Comparison of ENCODE assay signal across 28 mouse cellular contexts in genomic region chr1:180883731-180884130, GRCm38 (mm10). TPM values are rescaled to one million over a fixed set of nuclear protein-coding genes. Genes with fewer than 3 reads are reported as not detected.
DNase-seq lines count a peak whose midpoint lies in the region; ATAC-seq and TF ChIP-seq lines count a peak whose summit lies in the region.
"Had no signal": no experiment of that assay in that cellular context is flagged by ENCODE, and none has a peak within 500 bp of the region (broad histone marks: within the 10 kb centered on the region; RNA-seq: fewer than 3 reads in every experiment).

No protein-coding gene starts in this region.

- H3K9me3 ChIP-seq in heart, embryonic 10.5 days, result no peaks in the 10 kb centered on the region
- H3K9me3 ChIP-seq in megakaryocyte, embryonic 14.5 days, result no peaks in the 10 kb centered on the region
- H3K9me3 ChIP-seq in forebrain, embryonic 12.5 days, result no peaks in the 10 kb centered on the region
- H3K9me3 ChIP-seq: embryonic facial prominence, embryonic 12.5 days; heart, embryonic 15.5 days; hindbrain, embryonic 10.5 days; intestine, embryonic 15.5 days; limb, embryonic 12.5 days had no signal

- no peak overlapping the region for H3K4me3 ChIP-seq in heart, embryonic 10.5 days
- H3K4me3 ChIP-seq in megakaryocyte, embryonic 14.5 days (replicated peaks), result peak overlapping the region; percentile 48
- no peak overlapping the region for H3K4me3 ChIP-seq in thymus, adult 2 months (ENCODE audit: control insufficient read depth, insufficient read depth, low read length)
- no peak overlapping the region for H3K4me3 ChIP-seq in forebrain, embryonic 12.5 days (replicated peaks)
- H3K4me3 ChIP-seq: embryonic facial prominence, embryonic 12.5 days; heart, adult 2 months; heart, embryonic 15.5 days; hindbrain, embryonic 10.5 days; intestine, embryonic 15.5 days; limb, embryonic 12.5 days had no signal

- ATAC-seq in megakaryocyte, adult 5-6 weeks (ENCODE audit: poor library complexity, severe bottlenecking), result no peak
- no peak for ATAC-seq in forebrain, embryonic 12.5 days (ENCODE audit: low FRiP score)
- ATAC-seq: hindbrain, embryonic 16.5 days; intestine, embryonic 15.5 days; lung, postnatal 0 days; Patski had no signal

- TF ChIP-seq CTCF in thymus, adult 2 months (IDR thresholded peaks at IDR 0.05; ENCODE audit: borderline replicate concordance, control insufficient read depth, extremely low read depth, insufficient read depth, low read length, poor library complexity), result no peak

- H3K27me3 ChIP-seq in heart, embryonic 10.5 days (ENCODE audit: insufficient read depth, poor library complexity, severe bottlenecking), result peaks cover 9% of the 10 kb centered on the region; the same call in 1 of the 2 replicates
- peaks cover 25% of the 10 kb centered on the region for H3K27me3 ChIP-seq in megakaryocyte, embryonic 14.5 days (replicated peaks)
- H3K27me3 ChIP-seq in thymus, adult 2 months (ENCODE audit: control insufficient read depth, insufficient read depth, low read length), result no peaks in the 10 kb centered on the region
- H3K27me3 ChIP-seq in forebrain, embryonic 12.5 days, result peaks cover 4% of the 10 kb centered on the region
- H3K27me3 ChIP-seq: embryonic facial prominence, embryonic 12.5 days; intestine, embryonic 15.5 days; Patski had no signal

- WGBS in heart, embryonic 10.5 days, result 7% methylated on average over 7 of the region's 7 CpGs
- 8% methylated on average over 7 of the region's 7 CpGs for WGBS in thymus, adult 2 months
- 50% methylated on average over 7 of the region's 7 CpGs for WGBS in forebrain, embryonic 12.5 days

- no peak overlapping the region for H3K9ac ChIP-seq in forebrain, embryonic 12.5 days
- H3K9ac ChIP-seq: embryonic facial prominence, embryonic 12.5 days; heart, embryonic 15.5 days; intestine, embryonic 15.5 days; limb, embryonic 12.5 days; liver, embryonic 14.5 days had no signal

- H3K36me3 ChIP-seq in heart, embryonic 10.5 days, result no peaks in the 10 kb centered on the region
- no peaks in the 10 kb centered on the region for H3K36me3 ChIP-seq in megakaryocyte, embryonic 14.5 days (replicated peaks; ENCODE audit: low read length)
- H3K36me3 ChIP-seq in thymus, adult 2 months (ENCODE audit: control insufficient read depth, insufficient read depth, low read length), result no peaks in the 10 kb centered on the region
- H3K36me3 ChIP-seq in forebrain, embryonic 12.5 days (replicated peaks), result no peaks in the 10 kb centered on the region
- H3K36me3 ChIP-seq: embryonic facial prominence, embryonic 12.5 days; heart, embryonic 15.5 days; hindbrain, embryonic 10.5 days; intestine, embryonic 15.5 days; limb, embryonic 12.5 days had no signal

- TF ChIP-seq POLR2A in thymus, adult 2 months (IDR thresholded peaks at IDR 0.05; ENCODE audit: control insufficient read depth, extremely low read depth, insufficient read depth, low read length, poor library complexity), result no peak

- no peak for DNase-seq in heart, embryonic 10.5 days (ENCODE audit: low spot score)
- DNase-seq in heart, adult 11 months, result no peak
- DNase-seq in thymus, adult 2 months, result peak; percentile 38
- no peak for DNase-seq in layer of hippocampus, adult 8-10 months (ENCODE audit: low spot score in 2 of 2)
- DNase-seq: adrenal gland, adult 2 months; cerebellum, adult 18-20 months; cerebellum, postnatal 14 days; gastrocnemius, postnatal 25 days; heart, adult 2 months; kidney, adult 8-10 months; kidney, postnatal 10 days had no signal

- peaks cover 22% of the 10 kb centered on the region for H3K4me1 ChIP-seq in heart, embryonic 10.5 days
- H3K4me1 ChIP-seq in megakaryocyte, embryonic 14.5 days, result peaks cover 22% of the 10 kb centered on the region
- peaks cover 46% of the 10 kb centered on the region for H3K4me1 ChIP-seq in thymus, adult 2 months (replicated peaks; ENCODE audit: control insufficient read depth, insufficient read depth, low read length)
- H3K4me1 ChIP-seq in forebrain, embryonic 12.5 days, result peaks cover 9% of the 10 kb centered on the region

- H3K27ac ChIP-seq in heart, embryonic 10.5 days, result peak overlapping the region; percentile 59; the same call in 1 of the 2 replicates
- H3K27ac ChIP-seq in thymus, adult 2 months (ENCODE audit: control insufficient read depth, insufficient read depth, low read length), result peak overlapping the region; percentile 95
- H3K27ac ChIP-seq in forebrain, embryonic 12.5 days, result no peak overlapping the region
- H3K27ac ChIP-seq: embryonic facial prominence, embryonic 12.5 days; heart, adult 2 months; heart, embryonic 15.5 days; hindbrain, embryonic 10.5 days; intestine, embryonic 15.5 days; limb, embryonic 12.5 days; liver, embryonic 14.5 days; macrophage had no signal

- H3K4me2 ChIP-seq in forebrain, embryonic 12.5 days, result no peak overlapping the region
- H3K4me2 ChIP-seq: embryonic facial prominence, embryonic 12.5 days; intestine, embryonic 15.5 days; limb, embryonic 12.5 days; midbrain, embryonic 11.5 days had no signal

RNA-seq across cellular contexts. Expression of gene Lefty2, which starts 9.2 kb away (rescaled TPM):
- polyA plus RNA-seq in heart, embryonic 10.5 days (2016; fragmentation: Nextera tagmentation; extraction: Ambion mirVana), result 0.23 TPM in 2 replicates
- not detected in 2 replicates for polyA plus RNA-seq in megakaryocyte, embryonic 14.5 days (2012; ENCODE audit: insufficient read depth, low replicate concordance)
- not detected in 2 replicates for total RNA-seq in megakaryocyte, adult 5-6 weeks (2015)
- not detected in 2 replicates for total RNA-seq in megakaryocyte, adult 5-6 weeks (2017)
- polyA plus RNA-seq in thymus, adult 2 months (2012; rRNA removed), result 0.98 and 1.9 TPM in 2 replicates
- 0.17 TPM in 1 of 2 replicates, not detected in the other for polyA plus RNA-seq in forebrain, embryonic 12.5 days (2016; fragmentation: Nextera tagmentation; extraction: Ambion mirVana)
- 1 to 10 TPM in 2 of 4 experiments, under 1 TPM in 2; 0.68 to 3.4 (median 1.7) TPM for total RNA-seq in layer of hippocampus, adult 8-10 months (2022)
- total RNA-seq: gastrocnemius, postnatal 25 days; heart, adult 2 months had no signal
- polyA plus RNA-seq: forebrain, embryonic 11.5 days; limb, embryonic 12.5 days; liver, embryonic 14.5 days; macrophage; midbrain, embryonic 11.5 days; spleen, adult 2 months had no signal

RNA-seq across cellular contexts. Expression of gene Pycr2, which starts 20.4 kb away (rescaled TPM):
- 89.4 and 114 TPM in 2 replicates for polyA plus RNA-seq in heart, embryonic 10.5 days (2016; fragmentation: Nextera tagmentation; extraction: Ambion mirVana)
- 54.5 and 76.2 TPM in 2 replicates for polyA plus RNA-seq in megakaryocyte, embryonic 14.5 days (2012; ENCODE audit: insufficient read depth, low replicate concordance)
- total RNA-seq in megakaryocyte, adult 5-6 weeks (2015), result 14.5 and 16.4 TPM in 2 replicates
- total RNA-seq in megakaryocyte, adult 5-6 weeks (2017), result 17.3 and 19.6 TPM in 2 replicates
- polyA plus RNA-seq in thymus, adult 2 months (2012; rRNA removed), result 101 and 106 TPM in 2 replicates
- 98.3 and 98.4 TPM in 2 replicates for polyA plus RNA-seq in forebrain, embryonic 12.5 days (2016; fragmentation: Nextera tagmentation; extraction: Ambion mirVana)
- 10 to 100 TPM; 36.2 to 39.7 (median 39.3) TPM for total RNA-seq in layer of hippocampus, adult 8-10 months (2022)

RNA-seq across cellular contexts. Expression of gene Sde2, which starts 32.8 kb away (rescaled TPM):
- polyA plus RNA-seq in heart, embryonic 10.5 days (2016; fragmentation: Nextera tagmentation; extraction: Ambion mirVana), result 32.3 and 39.8 TPM in 2 replicates
- 8.2 and 18.2 TPM in 2 replicates for polyA plus RNA-seq in megakaryocyte, embryonic 14.5 days (2012; ENCODE audit: insufficient read depth, low replicate concordance)
- 18.1 and 21.1 TPM in 2 replicates for total RNA-seq in megakaryocyte, adult 5-6 weeks (2015)
- 24.8 and 34.9 TPM in 2 replicates for total RNA-seq in megakaryocyte, adult 5-6 weeks (2017)
- polyA plus RNA-seq in thymus, adult 2 months (2012; rRNA removed), result 18.4 and 19.4 TPM in 2 replicates
- polyA plus RNA-seq in forebrain, embryonic 12.5 days (2016; fragmentation: Nextera tagmentation; extraction: Ambion mirVana), result 39.0 and 39.1 TPM in 2 replicates
- 10 to 100 TPM; 22.3 to 24.9 (median 22.6) TPM for total RNA-seq in layer of hippocampus, adult 8-10 months (2022)

RNA-seq across cellular contexts. Expression of gene Lefty1, which starts 51.1 kb away (rescaled TPM):
- polyA plus RNA-seq in heart, embryonic 10.5 days (2016; fragmentation: Nextera tagmentation; extraction: Ambion mirVana), result 0.89 and 1.1 TPM in 2 replicates
- 0.83 TPM in 1 of 2 replicates, not detected in the other for polyA plus RNA-seq in megakaryocyte, embryonic 14.5 days (2012; ENCODE audit: insufficient read depth, low replicate concordance)
- total RNA-seq in megakaryocyte, adult 5-6 weeks (2015), result 0.60 and 1.5 TPM in 2 replicates
- total RNA-seq in megakaryocyte, adult 5-6 weeks (2017), result 0.29 and 0.98 TPM in 2 replicates
- 6.0 and 6.4 TPM in 2 replicates for polyA plus RNA-seq in thymus, adult 2 months (2012; rRNA removed)
- polyA plus RNA-seq in forebrain, embryonic 12.5 days (2016; fragmentation: Nextera tagmentation; extraction: Ambion mirVana), result 0.24 and 0.34 TPM in 2 replicates
- total RNA-seq in layer of hippocampus, adult 8-10 months (2022), result 1 to 10 TPM; 6.6 to 8.4 (median 7.8) TPM
- polyA plus RNA-seq: neural tube, embryonic 14.5 days had no signal

RNA-seq across cellular contexts. Expression of gene Tmem63a, which starts 58.4 kb away (rescaled TPM):
- 6.6 and 9.0 TPM in 2 replicates for polyA plus RNA-seq in heart, embryonic 10.5 days (2016; fragmentation: Nextera tagmentation; extraction: Ambion mirVana)
- polyA plus RNA-seq in megakaryocyte, embryonic 14.5 days (2012; ENCODE audit: insufficient read depth, low replicate concordance), result 1.5 and 6.7 TPM in 2 replicates
- 35.0 and 35.5 TPM in 2 replicates for total RNA-seq in megakaryocyte, adult 5-6 weeks (2015)
- 31.7 and 35.2 TPM in 2 replicates for total RNA-seq in megakaryocyte, adult 5-6 weeks (2017)
- polyA plus RNA-seq in thymus, adult 2 months (2012; rRNA removed), result 47.3 and 49.3 TPM in 2 replicates
- polyA plus RNA-seq in forebrain, embryonic 12.5 days (2016; fragmentation: Nextera tagmentation; extraction: Ambion mirVana), result 2.0 and 2.4 TPM in 2 replicates
- total RNA-seq in layer of hippocampus, adult 8-10 months (2022), result 10 to 100 TPM; 25.6 to 39.3 (median 29.1) TPM
